Mouse (Mus musculus) heart, embryonic 13.5 days (tissue): Measurements from ENCODE around the gene Eef1a2. TPM values are rescaled to one million over a fixed set of nuclear protein-coding genes. Genes with fewer than 3 reads are reported as not detected.

Source experiments
- ATAC-seq: fragments of 200-750 bp; cut with Nextera tagmentation; 2 replicates; pipeline ENCODE4 v1.8.0; 2017; ENCODE audit warnings: moderate TSS enrichment; ENCODE audit not compliant: insufficient number of reproducible peaks, low FRiP score, low TSS enrichment; ENCODE audit errors: extremely low read depth
- H3K27ac ChIP-seq: fragments of 300-500 bp; sonication (generic); replicated peaks from 2 replicates; pipeline ENCODE4 v1.5.1; 2015; ENCODE audit warnings: moderate library complexity, mild to moderate bottlenecking, inconsistent platforms
- H3K27me3 ChIP-seq: fragments of 300-500 bp; sonication (generic); replicated peaks from 2 replicates; pipeline ENCODE4 v1.6.1; 2015; ENCODE audit warnings: mild to moderate bottlenecking, inconsistent platforms
- H3K36me3 ChIP-seq: fragments of 300-500 bp; sonication (generic); 2 replicates; pipeline ENCODE4 v1.6.1; 2015; ENCODE audit warnings: mild to moderate bottlenecking, inconsistent platforms
- H3K4me1 ChIP-seq: fragments of 300-500 bp; sonication (generic); 2 replicates; pipeline ENCODE4 v1.6.1; 2015; ENCODE audit warnings: inconsistent platforms
- H3K4me2 ChIP-seq: fragments of 300-500 bp; sonication (generic); 2 replicates; pipeline ENCODE4 v1.6.1; 2015; ENCODE audit warnings: inconsistent platforms, mild to moderate bottlenecking, moderate library complexity
- H3K4me3 ChIP-seq: fragments of 300-500 bp; sonication (generic); 2 replicates; pipeline ENCODE4 v1.5.1; 2015; ENCODE audit warnings: moderate library complexity, mild to moderate bottlenecking, inconsistent platforms
- H3K9ac ChIP-seq: fragments of 300-500 bp; sonication (generic); 2 replicates; pipeline ENCODE4 v1.6.1; 2015; ENCODE audit warnings: inconsistent platforms, mild to moderate bottlenecking, moderate library complexity
- H3K9me3 ChIP-seq: fragments of 300-500 bp; sonication (generic); 2 replicates; pipeline ENCODE4 v1.6.1; 2016; ENCODE audit warnings: inconsistent platforms
- WGBS: fragments of 180-500 bp; shearing (Covaris S2); methylation state at CpG from one replicate; pipeline ENCODE4 v1.1.7; 2015; ENCODE audit warnings: mixed read lengths; 5-methylcytosine and 5-hydroxymethylcytosine counted together
- polyA plus RNA-seq: library from polyadenylated mRNA; unstranded; fragments of >200 nt; fragmentation: Nextera tagmentation; extraction: Ambion mirVana; gene quantifications from 2 replicates; pipeline ENCODE4 v1.2.1, GENCODE M21; 2015

Gene Eef1a2
- polyA plus RNA-seq, 1 experiment from 2014 or later: 7.8 TPM

GRCm38 (mm10) chr2:181130245-181130644, 26.6 kb downstream of the Eef1a2 start:
- Histone ChIP-seq H3K4me2 (no peak overlapping the region), H3K27me3 (peaks cover 91% of the 10 kb centered on the region)

DNA sequence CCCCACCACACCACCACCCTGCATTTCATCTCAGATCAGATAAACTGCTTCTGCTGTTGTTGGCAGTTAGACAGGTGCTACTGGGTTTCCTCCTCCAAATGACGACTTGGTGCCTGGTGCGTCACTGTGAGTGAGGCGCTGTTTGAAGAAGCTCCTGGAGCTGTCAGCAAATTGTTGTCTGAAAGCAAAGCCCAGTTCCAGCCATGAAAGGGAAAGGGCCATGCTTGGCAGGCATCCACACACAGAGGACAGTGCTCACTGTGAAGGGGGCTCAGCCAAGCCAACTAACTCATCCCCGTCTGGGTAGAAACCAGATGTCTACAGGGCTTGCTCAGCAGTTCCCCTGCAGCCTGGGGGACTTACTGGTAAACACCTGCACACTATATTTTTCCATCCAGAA, 27.9 kb downstream of the Eef1a2 start:
- 68% methylated on average over 4 of the region's 4 CpGs for WGBS
- no peaks in the 10 kb centered on the region for H3K4me1 ChIP-seq

More at GRCm38 (mm10) chr2:181130245-181130644, 26.6 kb downstream of the Eef1a2 start:
- peaks cover 12% of the 10 kb centered on the region for H3K4me1 ChIP-seq
- ATAC-seq: no peak
- no peak overlapping the region for H3K4me3 ChIP-seq
- H3K9me3 ChIP-seq: no peaks in the 10 kb centered on the region
- 63% methylated on average over 4 of the region's 4 CpGs for WGBS
- no peak overlapping the region for H3K27ac ChIP-seq
- H3K36me3 ChIP-seq: no peaks in the 10 kb centered on the region
- H3K9ac ChIP-seq: no peak overlapping the region

DNA sequence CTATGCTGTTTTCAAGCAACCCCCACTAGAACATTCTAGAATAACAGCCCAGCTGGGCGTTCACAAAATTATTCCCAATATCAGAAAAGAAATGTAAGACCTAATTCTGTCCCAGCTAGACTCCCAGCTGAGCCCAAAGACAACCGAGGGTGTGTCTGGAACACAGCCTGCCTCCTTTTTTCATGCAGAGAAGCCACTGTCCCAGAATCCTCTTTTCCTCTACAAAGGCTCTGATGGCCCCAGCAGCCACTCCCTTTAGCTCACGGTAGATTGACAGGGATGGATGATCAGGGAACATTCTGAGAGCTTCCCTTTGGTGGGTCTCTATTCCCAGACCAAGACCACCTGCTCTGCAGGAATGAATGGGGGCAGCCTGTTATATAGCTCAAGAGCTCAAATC, 29.0 kb downstream of the Eef1a2 start:
- 41% methylated on average over 3 of the region's 3 CpGs for WGBS
- Histone ChIP-seq H3K4me3 (no peak overlapping the region), H3K36me3 (no peaks in the 10 kb centered on the region), H3K4me2 (no peak overlapping the region), H3K4me1 (no peaks in the 10 kb centered on the region), H3K27ac (no peak overlapping the region), H3K9me3 (no peaks in the 10 kb centered on the region), H3K9ac (no peak overlapping the region), H3K27me3 (peaks cover 83% of the 10 kb centered on the region)
- no peak for ATAC-seq

More for the DNA sequence above, 27.9 kb downstream of the Eef1a2 start:
- H3K27me3 ChIP-seq: peaks cover 83% of the 10 kb centered on the region
- no peak for ATAC-seq
- H3K9ac ChIP-seq: no peak overlapping the region
- H3K4me3 ChIP-seq: no peak overlapping the region
- H3K9me3 ChIP-seq: no peaks in the 10 kb centered on the region
- H3K27ac ChIP-seq: no peak overlapping the region
- H3K4me2 ChIP-seq: no peak overlapping the region
- no peaks in the 10 kb centered on the region for H3K36me3 ChIP-seq

DNA sequence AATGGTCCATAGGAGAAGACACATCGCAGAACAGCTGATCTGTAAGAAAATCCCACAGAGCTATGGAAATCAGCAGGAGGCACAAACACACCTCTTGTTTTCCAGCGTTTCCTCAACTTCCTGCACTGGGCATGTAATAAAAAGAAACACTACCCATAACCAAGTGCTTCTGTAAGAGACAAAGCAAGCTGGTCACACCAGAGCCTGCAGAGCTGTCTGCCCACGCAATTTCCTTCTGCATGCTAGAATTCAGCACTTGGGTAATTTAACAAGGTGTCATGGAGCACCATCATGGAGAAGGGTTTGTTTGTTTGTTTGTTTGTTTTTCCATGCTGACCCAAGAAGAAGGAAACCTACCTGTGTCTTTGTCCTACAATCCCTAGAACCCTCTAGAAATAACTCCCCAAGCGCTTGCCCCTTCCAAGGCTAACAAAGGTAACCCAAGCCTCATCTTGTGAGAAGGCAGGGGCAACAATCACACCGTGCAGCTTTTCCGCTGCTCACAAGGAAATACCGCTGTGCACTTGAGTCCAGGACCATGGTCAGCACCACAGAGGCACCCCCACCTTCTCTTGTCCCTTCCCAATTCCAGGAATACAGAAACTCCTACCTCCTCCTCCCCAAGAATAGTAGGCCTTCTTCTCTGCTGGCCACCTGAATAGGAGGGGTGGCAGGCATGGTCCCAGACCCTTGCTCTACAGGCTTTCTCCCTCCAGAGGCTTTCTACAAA, 30.9 kb downstream of the Eef1a2 start:
- no peak overlapping the region for H3K9ac ChIP-seq
- no peaks in the 10 kb centered on the region for H3K4me1 ChIP-seq
- H3K4me3 ChIP-seq: no peak overlapping the region
- H3K9me3 ChIP-seq: no peaks in the 10 kb centered on the region
- WGBS: 47% methylated on average over 7 of the region's 7 CpGs
- peaks cover 80% of the 10 kb centered on the region for H3K27me3 ChIP-seq
- H3K27ac ChIP-seq: no peak overlapping the region
- no peak for ATAC-seq
- H3K36me3 ChIP-seq: no peaks in the 10 kb centered on the region
- no peak overlapping the region for H3K4me2 ChIP-seq

GRCm38 (mm10) chr2:181122642-181123041, 34.2 kb downstream of the Eef1a2 start:
- Histone ChIP-seq H3K9ac (no peak overlapping the region), H3K36me3 (no peaks in the 10 kb centered on the region), H3K9me3 (no peaks in the 10 kb centered on the region), H3K4me1 (no peaks in the 10 kb centered on the region), H3K4me2 (no peak overlapping the region), H3K27ac (no peak overlapping the region), H3K27me3 (peaks cover 88% of the 10 kb centered on the region), H3K4me3 (no peak overlapping the region)
- ATAC-seq: no peak

GRCm38 (mm10) chr2:181120922-181121449, 35.8 kb downstream of the Eef1a2 start:
- H3K9ac ChIP-seq: no peak overlapping the region
- WGBS: 73% methylated on average over 4 of the region's 4 CpGs
- H3K4me2 ChIP-seq: no peak overlapping the region
- H3K36me3 ChIP-seq: no peaks in the 10 kb centered on the region
- no peak overlapping the region for H3K27ac ChIP-seq
- no peak overlapping the region for H3K4me3 ChIP-seq
- peaks cover 88% of the 10 kb centered on the region for H3K27me3 ChIP-seq
- H3K9me3 ChIP-seq: no peaks in the 10 kb centered on the region
- no peak for ATAC-seq
- H3K4me1 ChIP-seq: no peaks in the 10 kb centered on the region

- Histone ChIP-seq H3K9me3 (no peaks in the 10 kb centered on the region), H3K36me3 (no peaks in the 10 kb centered on the region), H3K4me3 (no peak overlapping the region), H3K4me2 (no peak overlapping the region), H3K9ac (no peak overlapping the region), H3K27me3 (peaks cover 80% of the 10 kb centered on the region), H3K4me1 (no peaks in the 10 kb centered on the region), H3K27ac (no peak overlapping the region)
- WGBS: 25% methylated on average over 10 of the region's 10 CpGs
- no peak for ATAC-seq
These were observed 36.9 kb downstream of the Eef1a2 start for GRCm38 (mm10) chr2:181119952-181120351.

DNA sequence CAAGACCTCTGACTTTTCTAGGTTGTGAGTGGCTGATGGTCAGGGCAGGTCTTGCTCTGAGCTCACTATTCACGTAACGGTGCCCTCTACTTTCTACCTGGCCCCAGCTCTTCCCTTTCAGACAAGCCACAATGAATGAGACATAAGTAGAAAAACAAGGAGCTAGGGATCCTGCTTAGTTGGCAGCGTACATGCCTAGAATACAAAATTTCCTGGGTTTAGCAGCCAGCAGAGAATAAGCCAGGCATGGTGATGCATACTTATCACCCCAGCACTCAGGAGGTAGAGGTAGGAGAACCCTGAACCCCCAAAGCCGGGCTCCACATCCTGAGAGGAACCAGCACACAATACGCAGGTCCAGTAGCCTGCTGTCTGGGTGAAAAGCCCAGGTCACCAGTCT, 40.4 kb downstream of the Eef1a2 start:
- no peak overlapping the region for H3K27ac ChIP-seq
- no peak overlapping the region for H3K4me3 ChIP-seq
- no peaks in the 10 kb centered on the region for H3K4me1 ChIP-seq
- H3K4me2 ChIP-seq: no peak overlapping the region
- ATAC-seq: no peak
- H3K9me3 ChIP-seq: no peaks in the 10 kb centered on the region
- no peak overlapping the region for H3K9ac ChIP-seq
- peaks cover 71% of the 10 kb centered on the region for H3K27me3 ChIP-seq
- no peaks in the 10 kb centered on the region for H3K36me3 ChIP-seq
- 73% methylated on average over 5 of the region's 5 CpGs for WGBS

- WGBS: 53% methylated on average over 3 of the region's 3 CpGs
- Histone ChIP-seq H3K4me1 (no peaks in the 10 kb centered on the region), H3K4me2 (no peak overlapping the region), H3K27me3 (peaks cover 62% of the 10 kb centered on the region), H3K27ac (no peak overlapping the region), H3K9ac (no peak overlapping the region), H3K9me3 (no peaks in the 10 kb centered on the region), H3K36me3 (no peaks in the 10 kb centered on the region), H3K4me3 (no peak overlapping the region)
- no peak for ATAC-seq
These were observed 41.4 kb downstream of the Eef1a2 start for GRCm38 (mm10) chr2:181115367-181115766.

DNA sequence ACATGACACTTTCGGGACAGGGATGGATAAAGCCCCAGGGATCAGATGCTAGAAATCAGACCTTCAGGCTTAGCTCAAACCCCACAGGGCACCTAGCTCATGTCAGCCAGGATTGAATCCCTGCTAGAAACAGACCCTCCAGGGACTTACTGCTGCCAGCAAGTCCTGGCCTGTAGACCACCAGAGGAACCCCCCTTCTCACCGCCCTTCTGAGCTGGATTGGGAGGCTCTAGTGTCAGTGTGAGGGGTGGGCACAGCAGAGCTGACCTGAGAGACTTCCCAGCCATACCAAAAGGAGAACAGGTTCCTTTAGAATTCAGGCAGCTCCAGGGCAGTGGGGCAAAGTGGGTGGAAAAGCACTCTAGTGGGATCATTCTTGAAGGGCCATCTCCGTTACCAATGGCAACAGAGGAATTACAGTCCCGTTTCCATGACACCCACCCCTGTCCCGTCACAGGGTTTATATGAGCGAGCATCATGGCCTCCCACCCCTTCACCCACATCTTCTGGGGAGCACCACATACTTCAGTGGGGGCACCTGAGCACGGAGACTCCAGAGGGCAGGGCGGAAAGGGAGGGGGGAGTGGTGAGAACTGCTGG, 43.0 kb downstream of the Eef1a2 start:
- peaks cover 49% of the 10 kb centered on the region for H3K27me3 ChIP-seq
- H3K4me1 ChIP-seq: no peaks in the 10 kb centered on the region
- H3K9ac ChIP-seq: no peak overlapping the region
- no peak overlapping the region for H3K4me2 ChIP-seq
- no peaks in the 10 kb centered on the region for H3K36me3 ChIP-seq
- WGBS: 67% methylated on average over 8 of the region's 8 CpGs
- ATAC-seq: no peak
- H3K4me3 ChIP-seq: no peak overlapping the region
- H3K27ac ChIP-seq: no peak overlapping the region
- H3K9me3 ChIP-seq: no peaks in the 10 kb centered on the region

DNA sequence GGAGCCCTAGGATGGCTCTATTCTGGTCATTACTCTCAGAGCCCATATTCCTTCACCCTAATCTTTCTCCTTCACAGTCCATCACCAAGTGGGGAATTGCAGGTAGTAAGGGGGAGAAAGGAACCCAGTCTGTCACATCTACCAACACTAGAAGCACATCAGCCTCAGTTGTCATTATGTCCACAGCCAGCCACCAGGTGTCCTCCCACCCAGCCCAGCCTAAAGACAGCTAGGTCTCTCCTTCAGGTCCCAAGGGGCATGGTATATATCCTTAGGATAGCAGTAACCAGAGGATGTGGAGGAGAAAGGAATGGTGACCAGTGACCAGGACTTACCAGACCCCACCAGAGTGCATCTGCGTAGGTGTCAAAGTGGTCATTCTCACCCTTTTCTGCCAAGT, 45.1 kb downstream of the Eef1a2 start:
- H3K4me3 ChIP-seq: no peak overlapping the region
- H3K36me3 ChIP-seq: no peaks in the 10 kb centered on the region
- H3K27me3 ChIP-seq: peaks cover 31% of the 10 kb centered on the region
- no peak overlapping the region for H3K4me2 ChIP-seq
- H3K27ac ChIP-seq: no peak overlapping the region
- no peak overlapping the region for H3K9ac ChIP-seq
- no peak for ATAC-seq
- H3K4me1 ChIP-seq: no peaks in the 10 kb centered on the region
- no peaks in the 10 kb centered on the region for H3K9me3 ChIP-seq
- 84% methylated on average over 1 of the region's 1 CpGs for WGBS

- no peak overlapping the region for H3K9ac ChIP-seq
- no peak overlapping the region for H3K4me2 ChIP-seq
- no peaks in the 10 kb centered on the region for H3K9me3 ChIP-seq
- 57% methylated on average over 2 of the region's 2 CpGs for WGBS
- H3K4me1 ChIP-seq: no peaks in the 10 kb centered on the region
- peaks cover 41% of the 10 kb centered on the region for H3K27me3 ChIP-seq
- H3K4me3 ChIP-seq: no peak overlapping the region
- no peak overlapping the region for H3K27ac ChIP-seq
- no peak for ATAC-seq
- H3K36me3 ChIP-seq: no peaks in the 10 kb centered on the region
These were observed 52.7 kb downstream of the Eef1a2 start for GRCm38 (mm10) chr2:181104111-181104510.
